Mouse (Mus musculus): Measurements from ENCODE around the gene Tspan13. TPM values are rescaled to one million over a fixed set of nuclear protein-coding genes. Genes with fewer than 3 reads are reported as not detected.

Tspan13 gene
- 172 and 204 TPM in 2 replicates for polyA plus RNA-seq (2016; fragmentation: Nextera tagmentation; extraction: Ambion mirVana)

- Histone ChIP-seq H3K4me3 (peak within 1 kb of the TSS; percentile 95), H3K27ac (peak within 1 kb of the TSS; percentile 99), H3K27me3 (ENCODE audit: insufficient read depth, poor library complexity, severe bottlenecking) (no peaks in the 10 kb centered on the region), H3K36me3 (no peaks in the 10 kb centered on the region; the same call in none of the 2 replicates), H3K9me3 (no peaks in the 10 kb centered on the region), H3K4me1 (replicated peaks) (peaks cover 24% of the 10 kb centered on the region)
- WGBS, result under 1% methylated on average over 35 of the region's 35 CpGs
- peak; percentile 94 for DNase-seq (ENCODE audit: low spot score)
These were observed at the start of gene Tspan13 for GRCm38 (mm10) chr12:36042348-36042778. Tspan13 (minus strand) TSS chr12:36042500.

- 94% methylated on average over 10 of the region's 10 CpGs for WGBS
- Histone ChIP-seq H3K9me3 (no peaks in the 10 kb centered on the region), H3K27ac (no peak overlapping the region), H3K36me3 (peaks cover 62% of the 10 kb centered on the region), H3K4me3 (no peak overlapping the region), H3K4me1 (replicated peaks) (no peaks in the 10 kb centered on the region), H3K27me3 (ENCODE audit: insufficient read depth, poor library complexity, severe bottlenecking) (no peaks in the 10 kb centered on the region)
- DNase-seq (ENCODE audit: low spot score), result no peak
These were observed 49.7 kb upstream of the Tspan13 start for GRCm38 (mm10) chr12:36091964-36092363.

- no peaks in the 10 kb centered on the region for H3K9me3 ChIP-seq
- peaks cover 36% of the 10 kb centered on the region for H3K36me3 ChIP-seq
- H3K4me3 ChIP-seq, result no peak overlapping the region
- no peak overlapping the region for H3K27ac ChIP-seq
- WGBS, result 90% methylated on average over 6 of the region's 6 CpGs
- no peaks in the 10 kb centered on the region for H3K27me3 ChIP-seq (ENCODE audit: insufficient read depth, poor library complexity, severe bottlenecking)
- DNase-seq (ENCODE audit: low spot score), result no peak
- H3K4me1 ChIP-seq (replicated peaks), result no peaks in the 10 kb centered on the region
These were observed 46.9 kb upstream of the Tspan13 start for GRCm38 (mm10) chr12:36089221-36089620.

GRCm38 (mm10) chr12:36088804-36089203 lies 46.5 kb upstream of the Tspan13 start:
- Histone ChIP-seq H3K27ac (no peak overlapping the region), H3K4me3 (no peak overlapping the region), H3K9me3 (no peaks in the 10 kb centered on the region), H3K4me1 (replicated peaks) (no peaks in the 10 kb centered on the region), H3K36me3 (peaks cover 32% of the 10 kb centered on the region), H3K27me3 (ENCODE audit: insufficient read depth, poor library complexity, severe bottlenecking) (no peaks in the 10 kb centered on the region)
- no peak for DNase-seq (ENCODE audit: low spot score)
- WGBS, result 97% methylated on average over 1 of the region's 1 CpGs

- WGBS, result 96% methylated on average over 2 of the region's 2 CpGs
- no peaks in the 10 kb centered on the region for H3K4me1 ChIP-seq (replicated peaks)
These were observed 43.1 kb upstream of the Tspan13 start for GRCm38 (mm10) chr12:36085380-36085779.

GRCm38 (mm10) chr12:36078101-36078899 lies 36.0 kb upstream of the Tspan13 start:
- WGBS, result 76% methylated on average over 4 of the region's 4 CpGs
- DNase-seq (ENCODE audit: low spot score), result no peak

More at GRCm38 (mm10) chr12:36085380-36085779, 43.1 kb upstream of the Tspan13 start:
- Histone ChIP-seq H3K27me3 (ENCODE audit: insufficient read depth, poor library complexity, severe bottlenecking) (no peaks in the 10 kb centered on the region), H3K27ac (no peak overlapping the region), H3K36me3 (no peaks in the 10 kb centered on the region), H3K9me3 (no peaks in the 10 kb centered on the region), H3K4me3 (no peak overlapping the region)
- DNase-seq (ENCODE audit: low spot score), result no peak

GRCm38 (mm10) chr12:36072860-36073259 lies 30.6 kb upstream of the Tspan13 start:
- Histone ChIP-seq H3K9me3 (no peaks in the 10 kb centered on the region), H3K27ac (no peak overlapping the region; the same call in 1 of the 2 replicates), H3K36me3 (no peaks in the 10 kb centered on the region), H3K4me1 (replicated peaks) (0 out of 2 replicates have a peak, but pooled peaks cover 4% of the 10 kb centered on the region), H3K4me3 (no peak overlapping the region), H3K27me3 (ENCODE audit: insufficient read depth, poor library complexity, severe bottlenecking) (no peaks in the 10 kb centered on the region)
- 33% methylated on average over 5 of the region's 5 CpGs for WGBS
- DNase-seq (ENCODE audit: low spot score), result no peak

More at GRCm38 (mm10) chr12:36078101-36078899, 36.0 kb upstream of the Tspan13 start:
- Histone ChIP-seq H3K27ac (no peak overlapping the region), H3K4me1 (replicated peaks) (0 out of 2 replicates have a peak, but pooled peaks cover 3% of the 10 kb centered on the region), H3K36me3 (no peaks in the 10 kb centered on the region), H3K9me3 (no peaks in the 10 kb centered on the region), H3K4me3 (no peak overlapping the region), H3K27me3 (ENCODE audit: insufficient read depth, poor library complexity, severe bottlenecking) (no peaks in the 10 kb centered on the region)

GRCm38 (mm10) chr12:36070231-36070630 lies 27.9 kb upstream of the Tspan13 start:
- WGBS, result 94% methylated on average over 4 of the region's 4 CpGs
- no peaks in the 10 kb centered on the region for H3K27me3 ChIP-seq (ENCODE audit: insufficient read depth, poor library complexity, severe bottlenecking)

GRCm38 (mm10) chr12:36067538-36067937 lies 25.2 kb upstream of the Tspan13 start:
- no peaks in the 10 kb centered on the region for H3K36me3 ChIP-seq
- H3K27me3 ChIP-seq (ENCODE audit: insufficient read depth, poor library complexity, severe bottlenecking), result no peaks in the 10 kb centered on the region
- 89% methylated on average over 2 of the region's 2 CpGs for WGBS
- H3K4me3 ChIP-seq, result no peak overlapping the region
- peaks cover 13% of the 10 kb centered on the region; the same call in 1 of the 2 replicates for H3K9me3 ChIP-seq
- H3K4me1 ChIP-seq (replicated peaks), result no peaks in the 10 kb centered on the region
- H3K27ac ChIP-seq, result no peak overlapping the region
- no peak for DNase-seq (ENCODE audit: low spot score)

More at GRCm38 (mm10) chr12:36070231-36070630, 27.9 kb upstream of the Tspan13 start:
- DNase-seq (ENCODE audit: low spot score), result no peak
- Histone ChIP-seq H3K9me3 (peaks cover 6% of the 10 kb centered on the region; the same call in 1 of the 2 replicates), H3K4me1 (replicated peaks) (0 out of 2 replicates have a peak, but pooled peaks cover 4% of the 10 kb centered on the region), H3K36me3 (no peaks in the 10 kb centered on the region), H3K4me3 (no peak overlapping the region), H3K27ac (no peak overlapping the region)

GRCm38 (mm10) chr12:36065911-36066310 lies 23.6 kb upstream of the Tspan13 start:
- no peaks in the 10 kb centered on the region for H3K4me1 ChIP-seq (replicated peaks)
- H3K27me3 ChIP-seq (ENCODE audit: insufficient read depth, poor library complexity, severe bottlenecking), result no peaks in the 10 kb centered on the region
- WGBS, result 85% methylated on average over 1 of the region's 1 CpGs
- peaks cover 13% of the 10 kb centered on the region; the same call in 1 of the 2 replicates for H3K9me3 ChIP-seq
- no peak overlapping the region for H3K4me3 ChIP-seq
- DNase-seq (ENCODE audit: low spot score), result no peak
- no peaks in the 10 kb centered on the region for H3K36me3 ChIP-seq
- H3K27ac ChIP-seq, result no peak overlapping the region

- no peak overlapping the region for H3K27ac ChIP-seq
- WGBS, result 88% methylated on average over 2 of the region's 2 CpGs
- H3K4me1 ChIP-seq (replicated peaks), result no peaks in the 10 kb centered on the region
- H3K36me3 ChIP-seq, result no peaks in the 10 kb centered on the region
- H3K27me3 ChIP-seq (ENCODE audit: insufficient read depth, poor library complexity, severe bottlenecking), result no peaks in the 10 kb centered on the region
- DNase-seq (ENCODE audit: low spot score), result no peak
- H3K9me3 ChIP-seq, result no peaks in the 10 kb centered on the region
- no peak overlapping the region for H3K4me3 ChIP-seq
These were observed 15.4 kb upstream of the Tspan13 start for GRCm38 (mm10) chr12:36057699-36058098.

- 71% methylated on average over 1 of the region's 1 CpGs for WGBS
- Histone ChIP-seq H3K4me3 (no peak overlapping the region), H3K9me3 (no peaks in the 10 kb centered on the region), H3K27ac (no peak overlapping the region), H3K27me3 (ENCODE audit: insufficient read depth, poor library complexity, severe bottlenecking) (no peaks in the 10 kb centered on the region), H3K36me3 (no peaks in the 10 kb centered on the region), H3K4me1 (replicated peaks) (no peaks in the 10 kb centered on the region)
- no peak for DNase-seq (ENCODE audit: low spot score)
These were observed 8.0 kb upstream of the Tspan13 start for GRCm38 (mm10) chr12:36050276-36050675.

- DNase-seq (ENCODE audit: low spot score), result no peak
- Histone ChIP-seq H3K27me3 (ENCODE audit: insufficient read depth, poor library complexity, severe bottlenecking) (no peaks in the 10 kb centered on the region), H3K27ac (no peak overlapping the region), H3K4me1 (replicated peaks) (0 out of 2 replicates have a peak, but pooled peaks cover 4% of the 10 kb centered on the region), H3K9me3 (no peaks in the 10 kb centered on the region), H3K36me3 (no peaks in the 10 kb centered on the region), H3K4me3 (no peak overlapping the region)
- 88% methylated on average over 2 of the region's 2 CpGs for WGBS
These were observed 5.3 kb upstream of the Tspan13 start for GRCm38 (mm10) chr12:36047593-36047992.
